Mouse (Mus musculus): Measurements from ENCODE around the gene 9930111J21Rik1.
"Not testable (repeated sequence)": the region's sequence is repeated elsewhere in the genome, so short reads cannot be mapped to it uniquely, and the experiment has no call there.

Gene 9930111J21Rik1

GRCm38 (mm10) chr11:48918380-48918779 lies 60.8 kb downstream of the 9930111J21Rik1 start:
- DNase-seq (ENCODE audit: low spot score): no peak

GRCm38 (mm10) chr11:48913611-48914010 lies 65.6 kb downstream of the 9930111J21Rik1 start:
- DNase-seq (ENCODE audit: low spot score): no peak

- no peak for DNase-seq (ENCODE audit: low spot score)
Measured at GRCm38 (mm10) chr11:48908459-48908858, 70.7 kb downstream of the 9930111J21Rik1 start.

- no peak for DNase-seq (ENCODE audit: low spot score)
Measured at GRCm38 (mm10) chr11:48902021-48902420, 77.2 kb downstream of the 9930111J21Rik1 start, which contains the start of gene Gm5431. Gene Gm5431 (minus strand): TSS chr11:48902214.

GRCm38 (mm10) chr11:48901567-48901930 lies 77.6 kb downstream of the 9930111J21Rik1 start:
- DNase-seq (ENCODE audit: low spot score): not testable (repeated sequence)

GRCm38 (mm10) chr11:48900654-48901566 lies 78.3 kb downstream of the 9930111J21Rik1 start:
- not testable (repeated sequence) for DNase-seq (ENCODE audit: low spot score)

GRCm38 (mm10) chr11:48898812-48899431 lies 80.3 kb downstream of the 9930111J21Rik1 start:
- DNase-seq (ENCODE audit: low spot score): no peak
